Mouse (Mus musculus): ENCODE measurements around the gene Slf2.

- TF ChIP-seq NRF1 (IDR thresholded peaks at IDR 0.05; ENCODE audit: insufficient read depth, low read depth, low read length, poor library complexity, severe bottlenecking), result no peak
- no peak for TF ChIP-seq ZC3H11A (IDR thresholded peaks at IDR 0.05; ENCODE audit: low read depth, low read length)
- TF ChIP-seq POLR2A (IDR thresholded peaks at IDR 0.05; ENCODE audit: control insufficient read depth in 1 of 2, insufficient read depth in 1 of 2, low read depth in 1 of 2, low read length in 2 of 2, poor library complexity in 1 of 2), result no peak
- no peak for TF ChIP-seq CTCF (IDR thresholded peaks at IDR 0.05 in 2 of 3, conservative IDR thresholded peaks at IDR 0.05 in 1 of 3; ENCODE audit: control insufficient read depth in 1 of 3, insufficient read depth in 1 of 3, low read depth in 2 of 3, low read length in 3 of 3, poor library complexity in 1 of 3, severe bottlenecking in 1 of 3)
- TF ChIP-seq SIN3A (IDR thresholded peaks at IDR 0.05; ENCODE audit: low read length), result no peak
- no peak for TF ChIP-seq HCFC1 (IDR thresholded peaks at IDR 0.05; ENCODE audit: low read depth, low read length)
- no peak for TF ChIP-seq CHD2 (IDR thresholded peaks at IDR 0.05; ENCODE audit: low read length)
- no peak for TF ChIP-seq CHD1 (IDR thresholded peaks at IDR 0.05; ENCODE audit: low read depth, low read length)
- TF ChIP-seq MAX (IDR thresholded peaks at IDR 0.05; ENCODE audit: low read length), result no peak
- no peak for TF ChIP-seq TCF12 (IDR thresholded peaks at IDR 0.05; ENCODE audit: low read depth, low read length)
- no peak for TF ChIP-seq GATA1 (IDR thresholded peaks at IDR 0.05; ENCODE audit: low read depth, low read length)
- no peak for TF ChIP-seq MXI1 (IDR thresholded peaks at IDR 0.05; ENCODE audit: low read depth, low read length)
- TF ChIP-seq KAT2A (conservative IDR thresholded peaks at IDR 0.05; ENCODE audit: low read depth, low read length), result no peak
Measured at GRCm38 (mm10) chr19:44904141-44904720, 26.7 kb upstream of the Slf2 start.

Measured in MEL (cell line).